Mouse (Mus musculus) monocyte, adult 59 days (primary cell): ENCODE measurements around the gene Gm40460. TPM values are rescaled to one million over a fixed set of nuclear protein-coding genes. Genes with fewer than 3 reads are reported as not detected.

Source experiments
- total RNA-seq, 2 experiments: library from RNA; stranded (reverse); gene quantifications; one replicate each; pipeline ENCODE4 v1.2.4; 2023

Gm40460 gene
- not detected for total RNA-seq

DNA sequence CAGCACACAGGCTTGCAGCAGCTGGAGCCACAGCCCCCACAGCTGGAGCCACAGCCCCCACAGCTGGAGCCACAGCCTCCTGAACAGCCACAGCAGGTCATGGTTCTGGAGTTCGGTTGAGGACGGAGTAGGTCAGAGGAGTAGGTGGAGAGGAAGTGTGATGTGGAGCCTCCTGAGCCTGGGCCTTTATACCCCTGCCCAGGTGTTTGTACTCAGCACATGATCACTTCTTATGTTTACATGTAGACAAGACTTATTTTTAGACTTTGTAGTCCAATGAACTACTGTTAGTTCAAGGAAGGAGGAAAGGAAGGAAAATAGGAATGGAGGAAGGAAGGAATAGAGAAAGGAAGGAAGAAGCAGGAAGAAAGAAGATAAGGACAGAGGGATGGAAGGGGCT, at the start of gene Gm40460:
Gene Gm40460 (minus strand): TSS at position 101 of the 400 bp plus-strand sequence.

GRCm38 (mm10) chr7:142274263-142274662, 33.4 kb upstream of the Gm40460 start, which contains the start of gene Gm4559:
TSS of gene Gm4559 (minus strand) at chr7:142274363.

DNA sequence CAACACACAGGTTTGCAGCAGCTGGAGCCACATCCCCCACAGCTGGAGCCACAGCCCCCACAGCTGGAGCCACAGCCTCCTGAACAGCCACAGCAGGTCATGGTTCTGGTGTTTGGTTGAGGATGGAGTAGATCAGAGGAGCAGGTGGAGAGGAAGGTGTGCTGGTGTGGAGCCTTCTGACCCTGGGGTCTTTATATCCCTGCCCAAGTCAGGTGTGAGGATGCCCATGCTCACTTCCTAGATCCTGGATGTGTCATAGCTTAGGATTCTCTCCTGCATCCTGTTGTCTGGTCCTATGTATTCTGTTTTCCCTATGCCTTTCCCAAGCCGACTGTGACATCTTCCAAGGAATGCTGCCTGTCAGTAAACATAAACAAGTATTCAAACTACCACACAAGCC, 17.4 kb upstream of the Gm40460 start, which contains the start of gene Gm2431:
Gene Gm2431 (minus strand): TSS at position 101 of the 400 bp plus-strand sequence.

DNA sequence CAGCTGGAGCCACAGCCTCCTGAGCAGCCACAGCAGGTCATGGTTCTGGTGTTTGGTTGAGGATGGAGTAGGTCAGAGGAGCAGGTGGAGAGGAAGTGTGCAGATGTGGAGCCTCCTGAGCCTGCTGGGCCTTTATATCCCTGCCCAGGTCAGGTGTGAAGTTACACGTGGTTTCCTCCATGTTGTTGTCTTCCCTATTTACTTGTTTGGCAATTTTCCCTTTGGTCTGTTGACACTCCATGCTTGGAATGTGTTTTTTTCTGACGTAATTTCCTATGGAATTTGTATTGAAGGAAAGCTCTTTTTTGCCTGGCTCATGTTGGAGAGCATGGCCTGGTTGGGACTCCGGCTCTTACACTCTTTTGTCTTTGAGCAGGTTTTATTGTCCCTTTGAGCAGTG, 11.0 kb downstream of the Gm40460 start, which contains the start of gene Krtap5-5:
Gene Krtap5-5 (minus strand): TSS at position 101 of the 400 bp plus-strand sequence.

DNA sequence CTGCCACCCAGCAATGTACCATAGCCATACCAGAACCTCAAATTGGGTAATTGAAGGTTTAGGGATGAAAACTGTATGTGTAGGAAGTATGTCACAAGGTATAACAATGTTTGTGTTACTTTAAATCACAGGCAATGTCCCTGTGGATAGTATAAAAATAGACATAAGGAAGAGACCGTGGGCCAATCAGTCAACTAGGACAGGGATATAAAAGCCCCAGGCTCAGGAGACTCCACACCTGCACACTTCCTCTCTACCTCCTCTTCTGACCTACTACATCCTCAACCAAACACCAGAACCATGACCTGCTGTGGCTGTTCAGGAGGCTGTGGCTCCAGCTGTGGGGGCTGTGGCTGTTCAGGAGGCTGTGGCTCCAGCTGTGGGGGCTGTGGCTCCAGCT, 29.3 kb downstream of the Gm40460 start, which contains the start of gene Gm7579:
Gene Gm7579 (plus strand): TSS at position 301 of the 400 bp plus-strand sequence.

DNA sequence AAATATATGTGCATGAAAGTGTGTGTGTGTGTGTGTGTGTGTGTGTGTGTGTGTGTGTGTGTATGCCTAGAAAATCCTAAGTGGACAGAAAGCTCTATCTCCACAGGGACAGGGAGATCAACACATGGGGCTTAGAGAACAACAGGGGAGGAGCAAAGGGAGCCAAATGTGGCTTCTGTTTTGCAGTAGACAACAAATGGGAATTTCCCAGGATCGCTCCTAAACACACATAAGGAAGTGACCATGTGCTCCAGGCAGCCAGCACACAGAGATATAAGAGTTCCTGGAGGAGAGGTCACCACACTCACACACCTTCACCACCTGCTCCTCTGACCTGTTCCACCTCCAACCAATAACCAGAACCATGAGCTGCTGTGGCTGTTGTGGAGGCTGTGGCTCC, 39.8 kb downstream of the Gm40460 start, which contains the start of gene Krtap5-3:
Gene Krtap5-3 (plus strand): TSS at position 301 of the 400 bp plus-strand sequence.

Other genes with a start within 250 kb of the Gm40460 start
- 10 to 100 TPM; 33.7 to 38.0 TPM for gene Mob2, start 180.0 kb downstream of the Gm40460 start, total RNA-seq
- 1 to 10 TPM; 1.2 to 2.1 TPM for gene Dusp8, start 145.2 kb downstream of the Gm40460 start, total RNA-seq
- not detected for gene Gm45618, start 120.3 kb downstream of the Gm40460 start, total RNA-seq
- not detected for gene Gm39115, start 105.0 kb downstream of the Gm40460 start, total RNA-seq
- gene Gm45337, start 96.5 kb downstream of the Gm40460 start, total RNA-seq = not detected
- not detected for gene Gm29735, start 84.0 kb downstream of the Gm40460 start, total RNA-seq
- not detected for gene Gm4553, start 75.3 kb downstream of the Gm40460 start, total RNA-seq
- not detected for gene Krtap5-2, start 65.1 kb downstream of the Gm40460 start, total RNA-seq
- gene Gm10153, start 50.7 kb downstream of the Gm40460 start, total RNA-seq = not detected
- gene Krtap5-3, start 39.7 kb downstream of the Gm40460 start, total RNA-seq = not detected
- gene Gm7579, start 29.2 kb downstream of the Gm40460 start, total RNA-seq = not detected
- gene Krtap5-5, start 11.1 kb downstream of the Gm40460 start, total RNA-seq = not detected
- not detected for gene Gm2431, start 17.3 kb upstream of the Gm40460 start, total RNA-seq
- gene Gm4559, start 33.3 kb upstream of the Gm40460 start, total RNA-seq = not detected
- not detected for gene Krtap5-1, start 56.0 kb upstream of the Gm40460 start, total RNA-seq
- not detected for gene Krtap5-4, start 62.5 kb upstream of the Gm40460 start, total RNA-seq
- gene Ifitm10, start 132.7 kb upstream of the Gm40460 start, total RNA-seq = 10 to 100 TPM in 1 of 2 experiments, 1 to 10 TPM in 1; 8.6 to 10.3 TPM
- gene Gm49369, start 141.6 kb upstream of the Gm40460 start, total RNA-seq = not detected
- 100 to 1,000 TPM; 587 to 608 TPM for gene Ctsd, start 147.0 kb upstream of the Gm40460 start, total RNA-seq
- not detected for gene Syt8, start 193.8 kb upstream of the Gm40460 start, total RNA-seq
- 10 to 100 TPM in 1 of 2 experiments, 1 to 10 TPM in 1; 8.4 to 13.1 TPM for gene Tnni2, start 200.7 kb upstream of the Gm40460 start, total RNA-seq
- 1,000 to 10,000 TPM; 1,508 to 1,740 TPM for gene Lsp1, start 219.7 kb upstream of the Gm40460 start, total RNA-seq